Mouse (Mus musculus): Measurements from ENCODE around the gene Slc25a28. TPM values are rescaled to one million over a fixed set of nuclear protein-coding genes. Genes with fewer than 3 reads are reported as not detected.

Gene Slc25a28
- polyA plus RNA-seq, 1 experiment from 2014 or later, result 21.4 TPM

DNA sequence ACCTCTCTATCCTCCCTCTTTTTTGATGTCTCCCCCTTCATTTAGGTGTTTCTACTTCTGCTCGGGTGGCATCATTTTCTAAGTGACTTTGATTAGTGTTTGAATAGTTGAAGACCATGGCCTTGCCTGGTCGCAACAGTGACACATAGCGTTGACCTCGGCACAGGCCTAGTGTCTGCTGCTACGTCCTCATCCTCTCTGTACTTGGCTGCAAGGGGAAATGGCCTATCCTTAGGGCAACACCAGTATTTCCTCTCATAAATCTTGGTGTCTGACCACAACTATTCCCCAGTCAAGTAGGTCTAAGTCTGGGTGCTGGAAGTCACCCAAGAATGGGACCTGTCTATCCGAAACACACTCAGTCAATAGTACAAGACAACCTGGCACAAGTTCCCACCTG, 15.0 kb downstream of the Slc25a28 start:
- Histone ChIP-seq H3K9me3 (ENCODE audit: control insufficient read depth, low read length) (no peaks in the 10 kb centered on the region), H3K27ac (ENCODE audit: low read depth) (no peak overlapping the region), H3K36me3 (ENCODE audit: control insufficient read depth, insufficient read depth, low read length) (peaks cover 18% of the 10 kb centered on the region), H3K4me3 (ENCODE audit: low read depth, low read length) (no peak overlapping the region), H3K27me3 (replicated peaks; ENCODE audit: control insufficient read depth, insufficient read depth, low read length) (no peaks in the 10 kb centered on the region), H3K4me2 (ENCODE audit: low read length) (no peak overlapping the region), H3K4me1 (replicated peaks; ENCODE audit: control insufficient read depth, insufficient read depth, low read length) (peaks cover 11% of the 10 kb centered on the region; the same call in 1 of the 2 replicates), H3K9ac (ENCODE audit: low read length) (no peak overlapping the region)
- ATAC-seq (replicated peaks; ENCODE audit: low FRiP score, low TSS enrichment, low read depth), result no peak
- DNase-seq (ENCODE audit: low spot score), result no peak
- 79% methylated on average over 6 of the region's 6 CpGs for WGBS

DNA sequence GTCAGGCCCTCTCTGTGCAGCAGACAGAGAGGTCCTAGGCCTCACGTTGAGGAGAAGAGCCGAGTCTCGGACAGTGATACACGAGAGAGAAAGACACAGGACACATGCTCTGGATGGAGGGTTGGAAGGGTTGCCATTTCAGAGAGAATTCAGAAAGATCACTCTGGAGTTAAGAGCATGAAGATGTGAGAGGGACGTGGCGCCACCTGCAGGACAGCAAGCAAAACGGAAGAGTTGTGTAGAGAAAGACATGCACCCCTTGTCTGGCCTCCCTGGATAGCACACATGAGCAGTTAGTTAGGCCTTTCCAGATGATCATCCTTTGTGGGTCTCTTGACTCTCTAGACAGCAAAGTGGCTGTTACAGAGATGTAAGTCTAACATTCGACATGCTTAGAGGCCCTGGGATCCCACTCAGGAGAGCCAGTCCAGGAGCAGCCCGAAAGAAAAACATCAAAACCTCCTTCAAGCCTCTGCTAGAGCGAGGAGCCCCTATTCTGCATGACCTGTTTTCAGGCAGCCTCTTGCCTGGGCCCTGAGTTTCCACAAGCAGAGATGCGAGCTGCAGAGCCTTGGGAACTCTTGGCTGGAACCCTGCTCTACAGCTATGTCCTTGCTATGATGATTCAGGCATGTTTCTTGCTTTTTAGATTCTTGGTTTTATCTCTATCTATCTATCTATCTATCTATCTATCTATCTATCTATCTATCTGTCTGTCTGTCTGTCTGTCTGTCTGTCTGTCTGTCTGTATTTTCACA, 18.8 kb downstream of the Slc25a28 start:
- no peak; the same call in 1 of the 2 replicates for ATAC-seq (replicated peaks; ENCODE audit: low FRiP score, low TSS enrichment, low read depth)

DNA sequence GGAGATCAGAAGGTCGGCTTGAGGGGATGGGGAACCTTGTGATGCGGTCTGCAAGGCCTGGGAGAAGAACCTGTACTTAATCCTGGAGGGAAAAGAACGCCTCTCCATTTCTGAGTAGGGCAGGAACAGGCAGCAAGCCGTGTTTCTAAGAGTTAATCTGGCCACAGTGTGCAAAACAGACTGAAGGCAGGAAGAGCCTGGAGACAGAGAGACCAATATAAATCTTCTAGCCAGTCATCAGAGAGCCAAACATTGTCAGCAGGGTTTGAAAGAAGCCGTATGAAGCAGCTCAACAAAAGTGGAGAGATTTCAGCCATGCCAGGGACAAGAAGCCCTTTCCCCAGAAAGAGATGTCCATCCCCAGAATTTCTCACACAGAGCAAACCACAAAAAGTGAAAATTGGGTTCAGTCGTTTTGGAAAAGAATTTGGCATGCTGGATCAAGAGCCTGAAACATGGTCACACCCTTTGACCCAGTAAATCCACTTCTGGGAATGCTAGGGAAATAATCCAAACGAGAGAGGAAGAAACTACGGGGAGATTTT, 23.4 kb downstream of the Slc25a28 start:
- WGBS, result 21% methylated on average over 8 of the region's 8 CpGs
- Histone ChIP-seq H3K4me2 (ENCODE audit: low read length) (peak overlapping the region; percentile 33), H3K9me3 (ENCODE audit: control insufficient read depth, low read length) (no peaks in the 10 kb centered on the region), H3K27ac (ENCODE audit: low read depth) (peak overlapping the region; percentile 70), H3K36me3 (ENCODE audit: control insufficient read depth, insufficient read depth, low read length) (no peaks in the 10 kb centered on the region), H3K9ac (ENCODE audit: low read length) (no peak overlapping the region), H3K4me3 (ENCODE audit: low read depth, low read length) (no peak overlapping the region), H3K27me3 (replicated peaks; ENCODE audit: control insufficient read depth, insufficient read depth, low read length) (0 out of 2 replicates have a peak, but pooled peaks cover 2% of the 10 kb centered on the region), H3K4me1 (replicated peaks; ENCODE audit: control insufficient read depth, insufficient read depth, low read length) (peaks cover 34% of the 10 kb centered on the region)
- ATAC-seq (replicated peaks; ENCODE audit: low FRiP score, low TSS enrichment, low read depth) (no peak), DNase-seq (ENCODE audit: low spot score) (no peak)

More for the DNA sequence above, 18.8 kb downstream of the Slc25a28 start:
- no peak overlapping the region for H3K27ac ChIP-seq (ENCODE audit: low read depth)
- H3K4me2 ChIP-seq (ENCODE audit: low read length), result no peak overlapping the region
- peak; percentile 85 for DNase-seq (ENCODE audit: low spot score)
- no peak overlapping the region for H3K4me3 ChIP-seq (ENCODE audit: low read depth, low read length)
- H3K9ac ChIP-seq (ENCODE audit: low read length), result no peak overlapping the region
- H3K36me3 ChIP-seq (ENCODE audit: control insufficient read depth, insufficient read depth, low read length), result no peaks in the 10 kb centered on the region
- WGBS, result 37% methylated on average over 11 of the region's 11 CpGs
- no peaks in the 10 kb centered on the region for H3K9me3 ChIP-seq (ENCODE audit: control insufficient read depth, low read length)
- H3K27me3 ChIP-seq (replicated peaks; ENCODE audit: control insufficient read depth, insufficient read depth, low read length), result 0 out of 2 replicates have a peak, but pooled peaks cover 2% of the 10 kb centered on the region
- H3K4me1 ChIP-seq (replicated peaks; ENCODE audit: control insufficient read depth, insufficient read depth, low read length), result peaks cover 27% of the 10 kb centered on the region

DNA sequence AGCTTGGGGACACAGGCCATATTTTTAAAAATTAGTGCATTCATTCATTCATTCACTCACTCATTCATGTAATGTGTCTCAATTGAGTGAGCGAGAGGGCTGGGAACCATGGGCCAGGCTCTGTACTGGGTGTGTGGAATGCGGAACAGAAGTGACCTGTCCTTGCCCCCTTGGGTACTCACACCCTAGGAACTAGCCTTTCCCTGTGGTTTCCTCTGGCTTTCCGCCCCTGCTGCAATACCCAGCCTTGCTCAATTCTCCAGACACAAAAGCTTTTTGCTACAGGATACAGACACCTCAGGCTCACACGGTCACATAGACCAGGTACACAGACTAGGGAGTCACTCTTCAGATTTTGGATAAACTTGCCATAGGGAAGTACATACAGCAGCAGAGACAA, 26.3 kb downstream of the Slc25a28 start:
- DNase-seq (ENCODE audit: low spot score), result no peak
- H3K27me3 ChIP-seq (replicated peaks; ENCODE audit: control insufficient read depth, insufficient read depth, low read length), result 0 out of 2 replicates have a peak, but pooled peaks cover 2% of the 10 kb centered on the region
- no peak overlapping the region for H3K27ac ChIP-seq (ENCODE audit: low read depth)
- no peak overlapping the region for H3K4me3 ChIP-seq (ENCODE audit: low read depth, low read length)
- H3K9ac ChIP-seq (ENCODE audit: low read length), result no peak overlapping the region
- H3K4me1 ChIP-seq (replicated peaks; ENCODE audit: control insufficient read depth, insufficient read depth, low read length), result peaks cover 34% of the 10 kb centered on the region
- no peaks in the 10 kb centered on the region for H3K9me3 ChIP-seq (ENCODE audit: control insufficient read depth, low read length)
- no peak overlapping the region for H3K4me2 ChIP-seq (ENCODE audit: low read length)
- no peaks in the 10 kb centered on the region for H3K36me3 ChIP-seq (ENCODE audit: control insufficient read depth, insufficient read depth, low read length)
- 86% methylated on average over 4 of the region's 4 CpGs for WGBS
- ATAC-seq (replicated peaks; ENCODE audit: low FRiP score, low TSS enrichment, low read depth), result no peak

DNA sequence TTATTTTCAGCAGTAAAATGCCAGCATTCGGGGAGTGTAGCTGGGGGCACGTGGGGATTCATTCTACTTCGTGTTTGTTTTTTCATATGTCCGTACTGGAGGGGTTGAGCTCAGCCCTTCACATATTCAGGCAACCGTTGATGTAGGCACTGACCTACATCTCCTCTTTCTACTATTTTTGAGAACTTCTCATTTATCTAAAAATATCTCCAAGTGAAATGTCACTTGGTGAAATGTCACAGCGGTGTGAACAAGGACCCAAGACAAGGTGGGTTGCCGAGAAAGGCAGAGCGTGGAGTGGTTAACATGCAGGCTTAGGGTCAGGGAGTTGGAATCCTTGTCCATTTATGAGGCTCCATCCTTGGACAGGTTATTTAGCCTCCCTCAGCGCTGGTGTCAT, 27.4 kb downstream of the Slc25a28 start:
- Histone ChIP-seq H3K4me1 (replicated peaks; ENCODE audit: control insufficient read depth, insufficient read depth, low read length) (peaks cover 31% of the 10 kb centered on the region), H3K4me2 (ENCODE audit: low read length) (no peak overlapping the region), H3K9ac (ENCODE audit: low read length) (no peak overlapping the region), H3K36me3 (ENCODE audit: control insufficient read depth, insufficient read depth, low read length) (no peaks in the 10 kb centered on the region), H3K9me3 (ENCODE audit: control insufficient read depth, low read length) (no peaks in the 10 kb centered on the region), H3K27me3 (replicated peaks; ENCODE audit: control insufficient read depth, insufficient read depth, low read length) (0 out of 2 replicates have a peak, but pooled peaks cover 1% of the 10 kb centered on the region), H3K27ac (ENCODE audit: low read depth) (no peak overlapping the region), H3K4me3 (ENCODE audit: low read depth, low read length) (no peak overlapping the region)
- no peak for ATAC-seq (replicated peaks; ENCODE audit: low FRiP score, low TSS enrichment, low read depth)
- WGBS, result 64% methylated on average over 9 of the region's 9 CpGs
- DNase-seq (ENCODE audit: low spot score), result no peak

DNA sequence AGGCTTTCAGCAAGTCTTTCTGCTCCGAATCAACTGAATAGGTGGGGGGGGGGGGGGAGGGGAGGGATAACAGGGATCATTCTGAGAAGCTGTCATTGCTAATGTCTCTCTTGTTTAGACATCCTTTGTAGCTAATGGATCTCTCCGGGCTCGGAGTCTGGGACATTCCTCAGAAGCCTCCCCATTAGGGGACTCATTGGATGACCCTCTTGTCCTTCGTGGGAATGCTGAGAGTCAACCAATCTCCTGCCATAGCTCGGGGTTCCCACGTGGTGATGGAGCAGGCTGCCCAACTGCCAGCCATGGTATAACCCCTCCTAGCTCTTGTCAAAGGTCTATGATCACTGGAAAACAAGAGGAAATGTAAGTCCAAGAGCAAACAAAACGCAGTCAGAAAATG, 27.8 kb downstream of the Slc25a28 start:
- H3K4me1 ChIP-seq (replicated peaks; ENCODE audit: control insufficient read depth, insufficient read depth, low read length), result peaks cover 27% of the 10 kb centered on the region
- WGBS, result 28% methylated on average over 7 of the region's 7 CpGs

DNA sequence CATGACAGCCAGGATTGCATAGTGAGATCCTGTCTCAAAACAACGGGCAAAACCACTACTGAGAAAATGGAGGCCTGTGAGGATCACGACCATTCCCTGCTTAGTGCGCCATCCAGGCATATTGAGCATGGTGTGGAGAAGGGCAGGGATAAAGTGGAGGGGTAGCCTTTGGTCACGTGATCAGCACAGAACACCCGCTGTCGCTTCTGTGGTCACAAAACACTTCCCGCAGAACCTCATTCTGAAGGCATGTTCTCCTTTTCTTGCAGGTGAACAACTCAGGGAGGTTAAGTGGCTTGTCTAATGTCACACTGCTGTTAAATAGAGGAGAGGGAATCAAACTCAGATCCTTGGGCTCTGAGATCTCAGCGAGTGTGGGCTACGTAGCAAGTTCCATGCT, 29.2 kb downstream of the Slc25a28 start:
- WGBS, result 84% methylated on average over 9 of the region's 9 CpGs
- Histone ChIP-seq H3K9me3 (ENCODE audit: control insufficient read depth, low read length) (no peaks in the 10 kb centered on the region), H3K27ac (ENCODE audit: low read depth) (no peak overlapping the region), H3K4me1 (replicated peaks; ENCODE audit: control insufficient read depth, insufficient read depth, low read length) (peaks cover 15% of the 10 kb centered on the region), H3K4me2 (ENCODE audit: low read length) (no peak overlapping the region), H3K27me3 (replicated peaks; ENCODE audit: control insufficient read depth, insufficient read depth, low read length) (no peaks in the 10 kb centered on the region), H3K9ac (ENCODE audit: low read length) (no peak overlapping the region), H3K36me3 (ENCODE audit: control insufficient read depth, insufficient read depth, low read length) (no peaks in the 10 kb centered on the region), H3K4me3 (ENCODE audit: low read depth, low read length) (no peak overlapping the region)
- ATAC-seq (replicated peaks; ENCODE audit: low FRiP score, low TSS enrichment, low read depth) (no peak), DNase-seq (ENCODE audit: low spot score) (no peak)

More for the DNA sequence above, 27.8 kb downstream of the Slc25a28 start:
- Histone ChIP-seq H3K36me3 (ENCODE audit: control insufficient read depth, insufficient read depth, low read length) (no peaks in the 10 kb centered on the region), H3K4me2 (ENCODE audit: low read length) (no peak overlapping the region), H3K9me3 (ENCODE audit: control insufficient read depth, low read length) (no peaks in the 10 kb centered on the region), H3K27ac (ENCODE audit: low read depth) (0 out of 2 replicates have a peak overlapping the region, but pooled peaks have one; percentile 18), H3K27me3 (replicated peaks; ENCODE audit: control insufficient read depth, insufficient read depth, low read length) (no peaks in the 10 kb centered on the region), H3K9ac (ENCODE audit: low read length) (no peak overlapping the region), H3K4me3 (ENCODE audit: low read depth, low read length) (no peak overlapping the region)
- no peak for DNase-seq (ENCODE audit: low spot score)
- ATAC-seq (replicated peaks; ENCODE audit: low FRiP score, low TSS enrichment, low read depth), result no peak

DNA sequence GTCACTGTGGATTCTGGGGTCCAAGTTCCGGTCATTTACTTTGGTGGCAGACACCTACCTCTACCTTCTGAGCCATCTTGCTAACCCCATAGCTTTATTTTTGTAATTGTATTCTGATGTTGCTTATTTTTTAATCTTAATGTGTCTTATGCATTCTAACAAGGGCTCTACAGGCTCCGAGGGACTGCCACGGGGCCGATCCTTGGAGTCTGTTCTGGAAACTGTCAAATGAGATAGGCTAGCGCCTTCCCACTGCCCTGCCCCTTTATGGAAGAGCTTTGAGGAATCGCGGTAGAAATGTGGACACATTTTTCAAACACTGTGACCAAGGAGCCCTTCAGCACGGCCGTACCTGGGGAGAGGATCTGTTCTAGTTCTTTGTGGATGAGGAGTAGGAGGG, 31.8 kb downstream of the Slc25a28 start:
- H3K27ac ChIP-seq (ENCODE audit: low read depth), result no peak overlapping the region
- 0 out of 2 replicates have a peak overlapping the region, but pooled peaks have one; percentile 14 for H3K4me2 ChIP-seq (ENCODE audit: low read length)
- no peak overlapping the region for H3K9ac ChIP-seq (ENCODE audit: low read length)
- no peaks in the 10 kb centered on the region for H3K36me3 ChIP-seq (ENCODE audit: control insufficient read depth, insufficient read depth, low read length)
- H3K4me3 ChIP-seq (ENCODE audit: low read depth, low read length), result no peak overlapping the region
- peaks cover 15% of the 10 kb centered on the region for H3K4me1 ChIP-seq (replicated peaks; ENCODE audit: control insufficient read depth, insufficient read depth, low read length)
- H3K9me3 ChIP-seq (ENCODE audit: control insufficient read depth, low read length), result no peaks in the 10 kb centered on the region
- no peaks in the 10 kb centered on the region for H3K27me3 ChIP-seq (replicated peaks; ENCODE audit: control insufficient read depth, insufficient read depth, low read length)
- ATAC-seq (replicated peaks; ENCODE audit: low FRiP score, low TSS enrichment, low read depth) (no peak), DNase-seq (ENCODE audit: low spot score) (no peak)
- WGBS, result 54% methylated on average over 9 of the region's 9 CpGs

Measured in intestine, embryonic 14.5 days (tissue).